Mouse (Mus musculus): ENCODE measurements around the gene Litaf. TPM values are rescaled to one million over a fixed set of nuclear protein-coding genes. Genes with fewer than 3 reads are reported as not detected.

The Litaf gene
- polyA plus RNA-seq, 1 experiment from 2014 or later = 47.7 TPM

DNA sequence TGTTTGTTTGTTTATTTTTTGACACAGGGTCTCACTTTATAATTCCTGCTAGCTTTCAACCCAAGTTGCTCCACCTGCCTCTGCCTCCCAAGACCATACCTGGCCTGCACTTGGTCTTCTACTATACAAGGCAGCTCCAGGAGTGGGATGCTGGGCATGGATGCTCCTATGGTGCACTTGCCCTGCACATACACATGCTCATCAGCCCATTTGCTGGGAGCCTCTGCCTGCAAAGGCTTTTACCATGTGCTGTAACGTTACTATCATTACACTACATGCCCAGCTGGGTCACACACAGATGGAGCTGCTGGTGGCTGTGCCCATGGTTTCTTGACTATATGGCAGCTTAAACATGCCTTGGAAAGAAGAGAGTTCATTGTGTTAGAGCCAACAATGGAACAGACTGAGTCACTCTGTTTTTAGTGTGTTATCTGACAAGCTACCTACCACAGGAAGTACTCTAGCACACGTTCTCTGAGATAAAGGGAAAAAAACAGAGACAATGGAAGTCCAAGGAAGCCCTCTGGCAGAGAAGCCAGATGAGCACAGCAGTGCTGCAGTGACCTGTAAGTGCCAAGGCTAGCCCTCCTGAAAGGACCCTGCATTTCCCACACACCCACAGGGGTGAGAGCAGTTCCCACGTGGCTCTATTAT, 12.4 kb upstream of the Litaf start:
- no peak overlapping the region for H3K27ac ChIP-seq
- H3K9ac ChIP-seq = no peak overlapping the region
- no peaks in the 10 kb centered on the region for H3K9me3 ChIP-seq
- no peaks in the 10 kb centered on the region for H3K27me3 ChIP-seq (replicated peaks)
- peaks cover 67% of the 10 kb centered on the region for H3K36me3 ChIP-seq
- no peak overlapping the region for H3K4me3 ChIP-seq
- 76% methylated on average over 3 of the region's 3 CpGs for WGBS
- no peaks in the 10 kb centered on the region; the same call in 1 of the 2 replicates for H3K4me1 ChIP-seq
- no peak overlapping the region for H3K4me2 ChIP-seq (replicated peaks)
- no peak for ATAC-seq (ENCODE audit: low FRiP score, low read depth)

GRCm38 (mm10) chr16:11077601-11078201, 11.7 kb upstream of the Litaf start:
- Histone ChIP-seq H3K4me3 (no peak overlapping the region), H3K4me2 (replicated peaks) (no peak overlapping the region), H3K9ac (no peak overlapping the region), H3K4me1 (no peaks in the 10 kb centered on the region; the same call in 1 of the 2 replicates), H3K9me3 (no peaks in the 10 kb centered on the region), H3K36me3 (peaks cover 67% of the 10 kb centered on the region), H3K27me3 (replicated peaks) (no peaks in the 10 kb centered on the region), H3K27ac (no peak overlapping the region)
- WGBS = 88% methylated on average over 9 of the region's 9 CpGs
- ATAC-seq (ENCODE audit: low FRiP score, low read depth) = no peak

DNA sequence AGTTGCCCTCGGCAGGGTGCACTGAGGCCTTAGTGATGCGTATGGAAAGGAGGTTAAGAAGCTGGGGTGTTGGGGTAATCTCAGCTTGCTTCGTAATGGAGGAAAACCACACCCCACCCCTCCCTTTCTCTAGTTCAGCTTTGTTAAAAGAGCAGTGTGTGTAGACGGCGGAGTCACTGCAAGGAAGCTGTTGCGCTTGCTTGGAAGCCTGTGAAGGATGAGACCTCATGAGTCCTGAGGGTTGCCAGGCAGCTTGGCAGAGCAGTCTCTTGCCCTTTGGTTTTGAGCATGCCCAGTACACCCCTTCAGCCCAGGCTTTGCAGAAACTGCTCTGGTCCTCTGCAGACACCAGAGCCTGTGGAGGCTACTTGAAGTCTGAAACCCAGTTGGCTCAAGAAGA, 7.1 kb upstream of the Litaf start:
- Histone ChIP-seq H3K27me3 (replicated peaks) (no peaks in the 10 kb centered on the region), H3K9ac (0 out of 2 replicates have a peak overlapping the region, but pooled peaks have one; percentile 3), H3K36me3 (peaks cover 57% of the 10 kb centered on the region), H3K4me1 (peaks cover 32% of the 10 kb centered on the region), H3K9me3 (no peaks in the 10 kb centered on the region), H3K4me2 (replicated peaks) (no peak overlapping the region), H3K27ac (no peak overlapping the region), H3K4me3 (no peak overlapping the region)
- 84% methylated on average over 6 of the region's 6 CpGs for WGBS
- no peak for ATAC-seq (ENCODE audit: low FRiP score, low read depth)

- Histone ChIP-seq H3K27ac (no peak overlapping the region), H3K4me1 (peaks cover 38% of the 10 kb centered on the region), H3K27me3 (replicated peaks) (no peaks in the 10 kb centered on the region), H3K9me3 (no peaks in the 10 kb centered on the region), H3K4me2 (replicated peaks) (no peak overlapping the region), H3K4me3 (no peak overlapping the region), H3K36me3 (peaks cover 57% of the 10 kb centered on the region), H3K9ac (0 out of 2 replicates have a peak overlapping the region, but pooled peaks have one; percentile 3)
- no peak for ATAC-seq (ENCODE audit: low FRiP score, low read depth)
- 88% methylated on average over 8 of the region's 8 CpGs for WGBS
Measured at GRCm38 (mm10) chr16:11072454-11072853, 6.5 kb upstream of the Litaf start.

- no peak for ATAC-seq (ENCODE audit: low FRiP score, low read depth)
- H3K4me1 ChIP-seq = peaks cover 42% of the 10 kb centered on the region
- H3K9ac ChIP-seq = no peak overlapping the region
- no peak overlapping the region for H3K4me3 ChIP-seq
- H3K4me2 ChIP-seq (replicated peaks) = no peak overlapping the region
- WGBS = 91% methylated on average over 4 of the region's 4 CpGs
- H3K9me3 ChIP-seq = no peaks in the 10 kb centered on the region
- H3K36me3 ChIP-seq = peaks cover 56% of the 10 kb centered on the region
- H3K27me3 ChIP-seq (replicated peaks) = no peaks in the 10 kb centered on the region
- no peak overlapping the region for H3K27ac ChIP-seq
Measured at GRCm38 (mm10) chr16:11071887-11072286, 5.9 kb upstream of the Litaf start.

DNA sequence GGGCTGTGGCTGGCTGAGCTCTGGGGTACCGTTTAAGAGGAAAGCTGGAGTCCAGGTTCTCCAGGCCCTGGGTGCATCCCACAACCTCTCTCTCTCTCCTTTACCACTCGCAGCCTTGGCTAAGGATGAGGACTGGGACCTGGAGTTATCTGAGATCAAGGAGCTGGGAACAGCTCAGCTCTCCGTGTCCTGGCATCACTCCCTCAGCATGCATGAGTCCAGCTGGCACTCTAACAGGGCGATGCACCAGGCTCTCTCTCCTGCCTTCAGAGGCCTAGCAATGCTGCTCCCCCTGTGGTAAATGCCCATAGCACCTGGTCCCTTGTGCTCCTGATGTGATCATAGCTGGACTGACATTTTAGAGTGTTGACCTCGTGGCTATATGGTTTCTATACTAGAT, 5.2 kb upstream of the Litaf start:
- no peak overlapping the region for H3K4me2 ChIP-seq (replicated peaks)
- no peak overlapping the region for H3K4me3 ChIP-seq
- no peak overlapping the region for H3K27ac ChIP-seq
- no peak for ATAC-seq (ENCODE audit: low FRiP score, low read depth)
- 85% methylated on average over 5 of the region's 5 CpGs for WGBS
- H3K36me3 ChIP-seq = peaks cover 49% of the 10 kb centered on the region
- H3K4me1 ChIP-seq = peaks cover 42% of the 10 kb centered on the region
- no peak overlapping the region for H3K9ac ChIP-seq
- no peaks in the 10 kb centered on the region for H3K9me3 ChIP-seq
- H3K27me3 ChIP-seq (replicated peaks) = no peaks in the 10 kb centered on the region

DNA sequence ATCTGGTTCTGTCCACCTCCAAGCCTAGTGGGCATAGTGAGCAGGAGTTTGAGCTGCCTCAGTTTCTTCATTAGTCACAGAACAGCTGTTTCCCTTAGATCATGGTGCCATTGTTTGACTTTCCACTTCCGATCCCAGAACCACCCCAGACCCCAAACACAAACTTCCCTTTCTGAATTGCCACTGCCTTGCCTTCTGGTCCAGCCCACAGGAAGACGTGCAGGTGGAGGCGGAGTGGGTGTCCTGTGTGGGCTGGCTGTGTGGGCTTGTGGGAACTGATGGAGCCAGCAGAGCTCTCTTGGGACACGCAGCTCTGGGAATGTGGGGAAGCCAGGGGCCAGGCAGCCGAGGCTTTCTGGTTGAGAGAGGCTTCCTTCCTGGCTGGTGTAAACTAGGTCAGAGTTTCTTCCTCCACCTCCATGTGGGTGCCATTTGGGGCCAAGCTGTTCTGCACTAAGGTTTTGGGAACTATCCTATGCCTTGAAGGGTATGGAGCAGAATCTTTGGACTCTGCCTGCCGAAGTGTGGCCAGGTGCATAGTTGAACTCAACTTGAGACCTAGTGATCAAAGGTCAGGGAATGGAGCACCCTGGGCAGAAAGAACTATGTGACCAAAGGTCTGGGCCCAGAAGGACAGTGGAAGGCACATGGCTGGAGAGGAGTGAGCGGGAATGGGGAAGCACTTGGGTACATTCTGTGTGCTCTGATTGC, 3.9 kb upstream of the Litaf start:
- 81% methylated on average over 7 of the region's 7 CpGs for WGBS
- Histone ChIP-seq H3K9me3 (no peaks in the 10 kb centered on the region), H3K27me3 (replicated peaks) (no peaks in the 10 kb centered on the region), H3K4me3 (no peak overlapping the region), H3K27ac (no peak overlapping the region), H3K4me2 (replicated peaks) (peak overlapping the region; percentile 72), H3K4me1 (peaks cover 47% of the 10 kb centered on the region), H3K36me3 (peaks cover 36% of the 10 kb centered on the region), H3K9ac (no peak overlapping the region)
- no peak for ATAC-seq (ENCODE audit: low FRiP score, low read depth)

DNA sequence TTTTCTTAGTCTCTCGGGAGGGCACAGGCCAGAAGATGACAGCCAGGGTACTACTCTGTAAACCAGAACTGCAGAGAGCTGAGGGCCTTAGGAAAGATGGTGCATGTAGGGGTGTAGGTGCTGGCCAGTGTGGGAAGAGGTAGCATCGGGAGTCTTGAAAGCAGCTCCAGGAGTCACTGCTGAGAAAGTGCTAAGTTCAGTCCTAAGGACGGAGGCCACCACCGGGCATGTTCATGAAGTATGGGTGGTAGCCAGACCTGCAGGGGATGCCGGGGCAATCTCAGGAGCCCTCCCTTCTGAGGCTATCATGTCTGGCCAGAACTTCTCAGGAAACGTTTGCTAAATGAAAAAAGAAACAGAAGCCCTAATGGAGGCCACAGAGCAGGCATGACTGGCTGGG, 3.3 kb upstream of the Litaf start:
- Histone ChIP-seq H3K4me3 (no peak overlapping the region), H3K27me3 (replicated peaks) (no peaks in the 10 kb centered on the region), H3K4me2 (replicated peaks) (peak overlapping the region; percentile 72), H3K27ac (no peak overlapping the region), H3K9me3 (no peaks in the 10 kb centered on the region), H3K9ac (no peak overlapping the region), H3K4me1 (peaks cover 51% of the 10 kb centered on the region), H3K36me3 (peaks cover 32% of the 10 kb centered on the region)
- WGBS = 84% methylated on average over 6 of the region's 6 CpGs
- ATAC-seq (ENCODE audit: low FRiP score, low read depth) = no peak

- no peak overlapping the region for H3K27ac ChIP-seq
- H3K4me1 ChIP-seq = peaks cover 57% of the 10 kb centered on the region
- no peak overlapping the region for H3K4me3 ChIP-seq
- H3K9me3 ChIP-seq = no peaks in the 10 kb centered on the region
- H3K27me3 ChIP-seq (replicated peaks) = no peaks in the 10 kb centered on the region
- peaks cover 26% of the 10 kb centered on the region for H3K36me3 ChIP-seq
- H3K9ac ChIP-seq = 0 out of 2 replicates have a peak overlapping the region, but pooled peaks have one; percentile 6
- 96% methylated on average over 3 of the region's 3 CpGs for WGBS
- peak overlapping the region; percentile 72 for H3K4me2 ChIP-seq (replicated peaks)
- no peak for ATAC-seq (ENCODE audit: low FRiP score, low read depth)
Measured at GRCm38 (mm10) chr16:11068666-11069065, 2.7 kb upstream of the Litaf start.

DNA sequence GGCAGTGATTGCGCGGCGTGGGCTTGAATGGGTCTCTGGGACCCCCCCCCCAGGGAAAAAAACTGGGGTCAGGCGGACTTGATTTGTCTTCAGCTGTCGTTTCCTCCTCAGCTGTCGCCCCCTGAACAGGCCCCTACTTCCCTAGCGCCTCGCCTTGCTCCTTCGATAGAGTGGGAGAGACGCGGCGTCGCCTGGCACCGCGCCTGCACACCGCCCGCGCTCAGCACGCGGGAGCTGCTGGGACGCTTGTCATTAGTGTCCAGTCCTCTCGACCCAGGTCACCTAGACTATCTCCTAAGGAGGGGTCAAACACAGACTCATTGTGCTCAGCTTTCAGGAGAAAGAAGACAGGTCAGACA, 855 bp upstream of the Litaf start:
- H3K4me3 ChIP-seq = peak overlapping the region; percentile 77
- H3K9ac ChIP-seq = peak overlapping the region; percentile 96
- H3K9me3 ChIP-seq = no peaks in the 10 kb centered on the region
- peak; percentile 55 for ATAC-seq (ENCODE audit: low FRiP score, low read depth)
- no peaks in the 10 kb centered on the region for H3K27me3 ChIP-seq (replicated peaks)
- WGBS = under 1% methylated on average over 22 of the region's 22 CpGs
- peak overlapping the region; percentile 97 for H3K27ac ChIP-seq
- H3K36me3 ChIP-seq = peaks cover 8% of the 10 kb centered on the region
- H3K4me1 ChIP-seq = peaks cover 63% of the 10 kb centered on the region
- peak overlapping the region; percentile 72 for H3K4me2 ChIP-seq (replicated peaks)

GRCm38 (mm10) chr16:11065431-11065830, 526 bp downstream of the Litaf start:
- Histone ChIP-seq H3K27ac (0 out of 2 replicates have a peak overlapping the region, but pooled peaks have one; percentile 12), H3K9ac (peak overlapping the region; percentile 30), H3K36me3 (no peaks in the 10 kb centered on the region), H3K27me3 (replicated peaks) (no peaks in the 10 kb centered on the region), H3K9me3 (no peaks in the 10 kb centered on the region), H3K4me2 (replicated peaks) (peak overlapping the region; percentile 72), H3K4me3 (peak overlapping the region; percentile 77), H3K4me1 (peaks cover 62% of the 10 kb centered on the region)
- WGBS = 60% methylated on average over 5 of the region's 5 CpGs
- no peak for ATAC-seq (ENCODE audit: low FRiP score, low read depth)

GRCm38 (mm10) chr16:11064742-11065141, 1.2 kb downstream of the Litaf start:
- Histone ChIP-seq H3K36me3 (no peaks in the 10 kb centered on the region), H3K4me2 (replicated peaks) (peak overlapping the region; percentile 72; the same call in 1 of the 2 replicates), H3K9ac (no peak overlapping the region), H3K27ac (no peak overlapping the region), H3K4me3 (no peak overlapping the region), H3K4me1 (peaks cover 55% of the 10 kb centered on the region), H3K27me3 (replicated peaks) (no peaks in the 10 kb centered on the region), H3K9me3 (no peaks in the 10 kb centered on the region)
- no peak for ATAC-seq (ENCODE audit: low FRiP score, low read depth)
- 89% methylated on average over 6 of the region's 6 CpGs for WGBS
